Mouse (Mus musculus) hindbrain, embryonic 11.5 days (tissue): Measurements from ENCODE around the gene Cryzl2. TPM values are rescaled to one million over a fixed set of nuclear protein-coding genes. Genes with fewer than 3 reads are reported as not detected.

Experiments used
- ATAC-seq: fragments of 200-750 bp; cut with Nextera tagmentation; 2 replicates; pipeline ENCODE4 v1.8.0; 2017; ENCODE audit warnings: mild to moderate bottlenecking, moderate TSS enrichment, moderate library complexity; ENCODE audit not compliant: low FRiP score
- DNase-seq: peaks from one replicate; pipeline ENCODE4 v3.0.0-alpha.2; 2015; ENCODE audit warnings: low spot score
- H3K27ac ChIP-seq: fragments of 300-500 bp; sonication (generic); 2 replicates; pipeline ENCODE4 v1.5.1; 2014; ENCODE audit warnings: mild to moderate bottlenecking, low read depth, low read length
- H3K27me3 ChIP-seq: fragments of 300-500 bp; sonication (generic); 2 replicates; pipeline ENCODE4 v1.6.1; 2014; ENCODE audit warnings: mild to moderate bottlenecking, low read length, moderate library complexity, mixed read lengths; ENCODE audit not compliant: control insufficient read depth, insufficient read depth
- H3K36me3 ChIP-seq: fragments of 300-500 bp; sonication (generic); 2 replicates; pipeline ENCODE4 v1.6.1; 2014; ENCODE audit warnings: mild to moderate bottlenecking, low read length, moderate library complexity, mixed read lengths; ENCODE audit not compliant: control insufficient read depth, insufficient read depth
- H3K4me1 ChIP-seq: fragments of 300-500 bp; sonication (generic); replicated peaks from 2 replicates; pipeline ENCODE4 v1.6.1; 2014; ENCODE audit warnings: low read length, mixed read lengths; ENCODE audit not compliant: control insufficient read depth, insufficient read depth
- H3K4me2 ChIP-seq: fragments of 300-500 bp; sonication (generic); replicated peaks from 2 replicates; pipeline ENCODE4 v1.6.1; 2014; ENCODE audit warnings: mild to moderate bottlenecking, low read depth, low read length
- H3K4me3 ChIP-seq: fragments of 300-500 bp; sonication (generic); 2 replicates; pipeline ENCODE4 v1.5.1; 2014; ENCODE audit warnings: low read depth, low read length
- H3K9ac ChIP-seq: fragments of 300-500 bp; sonication (generic); 2 replicates; pipeline ENCODE4 v1.6.1; 2014; ENCODE audit warnings: low read depth, low read length
- H3K9me3 ChIP-seq: fragments of 300-500 bp; sonication (generic); 2 replicates; pipeline ENCODE4 v1.6.1; 2016; ENCODE audit warnings: low read length; ENCODE audit not compliant: control insufficient read depth
- WGBS: fragments of 180-500 bp; shearing (Covaris S2); extraction: QIAGEN DNeasy Blood & Tissue Kit; methylation state at CpG from one replicate; pipeline ENCODE4 v1.1.7; 2014; 5-methylcytosine and 5-hydroxymethylcytosine counted together
- polyA plus RNA-seq: library from polyadenylated mRNA; unstranded; fragments of >200 nt; fragmentation: Nextera tagmentation; extraction: Ambion mirVana; gene quantifications from 2 replicates; pipeline ENCODE4 v1.2.1, GENCODE M21; 2014

The Cryzl2 gene
- polyA plus RNA-seq, 1 experiment from 2014 or later = 8.8 TPM

DNA sequence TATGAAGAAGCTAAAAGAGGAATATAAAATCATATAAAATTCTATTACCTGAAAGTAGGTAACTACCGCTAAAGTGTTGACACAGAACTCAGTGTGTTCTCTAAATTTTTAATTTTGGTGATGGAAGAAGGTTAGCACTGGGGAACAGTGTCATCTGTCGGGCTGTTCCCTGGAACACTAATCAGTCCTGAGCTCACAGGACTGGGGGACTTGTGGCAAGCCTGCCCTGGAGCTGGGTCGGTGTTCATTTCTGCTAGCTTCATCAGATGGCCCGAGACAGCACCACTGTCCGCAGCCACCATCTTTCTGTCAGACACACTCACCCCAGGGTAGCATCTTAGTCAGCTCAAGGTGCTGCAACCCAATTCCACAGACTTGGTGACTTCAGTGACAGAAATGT lies 63.9 kb downstream of the Cryzl2 start:
- H3K27ac ChIP-seq = no peak overlapping the region
- H3K9ac ChIP-seq = no peak overlapping the region
- 93% methylated on average over 5 of the region's 5 CpGs for WGBS
- H3K36me3 ChIP-seq = no peaks in the 10 kb centered on the region
- H3K9me3 ChIP-seq = no peaks in the 10 kb centered on the region
- ATAC-seq (no peak), DNase-seq (no peak)
- no peaks in the 10 kb centered on the region for H3K4me1 ChIP-seq
- H3K4me2 ChIP-seq = no peak overlapping the region
- H3K27me3 ChIP-seq = no peaks in the 10 kb centered on the region
- H3K4me3 ChIP-seq = no peak overlapping the region

DNA sequence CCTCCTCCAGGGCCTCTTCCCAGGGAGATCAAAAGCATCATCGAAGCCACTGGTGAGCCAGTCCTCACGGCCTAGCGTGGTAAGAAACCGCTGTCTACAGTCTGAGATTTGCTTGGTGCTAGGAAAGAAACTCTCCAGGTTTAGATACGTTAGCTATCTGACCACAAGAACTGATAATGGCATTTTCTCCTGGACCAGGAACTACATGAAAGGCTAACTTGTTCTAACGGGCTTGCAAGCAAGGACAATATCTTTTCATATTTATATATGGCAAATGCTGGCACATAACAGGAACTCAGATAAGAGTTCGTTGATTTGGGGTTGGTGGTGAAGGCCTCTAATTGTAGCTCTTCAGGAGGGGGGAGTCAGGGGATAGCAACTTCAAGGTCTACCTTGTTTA lies 66.4 kb downstream of the Cryzl2 start:
- Histone ChIP-seq H3K36me3 (no peaks in the 10 kb centered on the region), H3K4me2 (no peak overlapping the region), H3K4me3 (no peak overlapping the region), H3K27ac (no peak overlapping the region), H3K4me1 (no peaks in the 10 kb centered on the region), H3K27me3 (no peaks in the 10 kb centered on the region), H3K9ac (no peak overlapping the region), H3K9me3 (no peaks in the 10 kb centered on the region)
- ATAC-seq = no peak
- DNase-seq = no peak
- WGBS = 91% methylated on average over 7 of the region's 7 CpGs

DNA sequence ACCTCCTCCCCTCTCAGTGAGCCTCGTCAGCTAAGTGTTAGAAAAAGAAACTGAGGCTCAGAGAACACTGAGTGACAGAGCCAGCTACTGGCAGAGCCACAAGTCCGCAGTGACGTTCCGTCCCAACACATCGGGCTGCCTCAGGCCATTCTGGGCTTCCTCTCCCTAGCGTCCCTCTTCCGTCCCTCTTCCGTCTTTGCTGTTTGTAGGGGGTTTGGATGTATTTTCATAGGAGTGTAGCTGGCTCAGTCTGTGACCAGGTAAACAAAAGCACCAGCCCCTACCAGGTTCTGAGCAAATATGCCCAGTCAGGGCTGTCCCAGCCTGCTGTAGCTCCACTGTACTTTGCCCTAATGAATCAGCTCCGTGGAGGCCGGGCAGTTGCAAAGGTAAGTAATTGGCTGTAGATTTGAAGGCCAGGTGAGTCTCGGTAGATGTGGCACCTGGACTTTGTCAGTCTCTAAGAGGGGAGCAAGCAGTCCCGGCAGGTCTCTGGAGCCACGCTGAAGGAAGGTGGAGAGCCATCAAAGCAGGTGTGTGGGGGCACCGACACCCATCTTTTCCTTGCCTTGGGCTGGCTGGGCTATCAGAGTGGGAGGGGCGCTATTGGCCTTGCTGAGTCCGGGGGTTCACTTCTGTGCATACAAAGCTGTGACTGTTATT lies 67.4 kb downstream of the Cryzl2 start:
- Histone ChIP-seq H3K27me3 (no peaks in the 10 kb centered on the region), H3K4me3 (no peak overlapping the region), H3K9me3 (no peaks in the 10 kb centered on the region), H3K4me2 (no peak overlapping the region), H3K9ac (no peak overlapping the region), H3K27ac (no peak overlapping the region), H3K36me3 (no peaks in the 10 kb centered on the region), H3K4me1 (no peaks in the 10 kb centered on the region)
- ATAC-seq (no peak), DNase-seq (no peak)
- WGBS = 88% methylated on average over 16 of the region's 16 CpGs

DNA sequence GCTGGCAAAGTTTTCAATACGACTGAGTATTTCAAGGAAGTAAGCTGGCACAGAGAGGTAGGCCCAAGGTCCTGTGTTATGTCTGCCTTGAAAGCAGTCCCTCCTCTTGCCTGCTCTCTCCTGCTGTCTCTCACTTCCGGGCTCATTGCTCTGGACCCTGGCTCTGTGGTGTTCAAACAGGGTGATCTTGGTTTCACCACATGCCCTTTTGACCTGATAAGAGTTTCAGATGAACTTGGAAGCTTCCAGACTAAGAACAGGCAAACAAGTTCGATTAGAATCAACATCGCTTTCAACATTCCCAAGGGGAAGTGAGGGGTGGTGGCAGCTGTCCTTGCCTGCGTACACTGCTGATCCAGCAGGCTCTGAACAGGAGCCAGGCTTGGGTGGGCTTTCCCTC lies 68.2 kb downstream of the Cryzl2 start:
- Histone ChIP-seq H3K9me3 (no peaks in the 10 kb centered on the region), H3K27me3 (no peaks in the 10 kb centered on the region), H3K4me3 (no peak overlapping the region), H3K36me3 (no peaks in the 10 kb centered on the region), H3K27ac (no peak overlapping the region), H3K4me2 (no peak overlapping the region), H3K9ac (no peak overlapping the region), H3K4me1 (no peaks in the 10 kb centered on the region)
- DNase-seq (no peak), ATAC-seq (no peak)
- 66% methylated on average over 5 of the region's 5 CpGs for WGBS

DNA sequence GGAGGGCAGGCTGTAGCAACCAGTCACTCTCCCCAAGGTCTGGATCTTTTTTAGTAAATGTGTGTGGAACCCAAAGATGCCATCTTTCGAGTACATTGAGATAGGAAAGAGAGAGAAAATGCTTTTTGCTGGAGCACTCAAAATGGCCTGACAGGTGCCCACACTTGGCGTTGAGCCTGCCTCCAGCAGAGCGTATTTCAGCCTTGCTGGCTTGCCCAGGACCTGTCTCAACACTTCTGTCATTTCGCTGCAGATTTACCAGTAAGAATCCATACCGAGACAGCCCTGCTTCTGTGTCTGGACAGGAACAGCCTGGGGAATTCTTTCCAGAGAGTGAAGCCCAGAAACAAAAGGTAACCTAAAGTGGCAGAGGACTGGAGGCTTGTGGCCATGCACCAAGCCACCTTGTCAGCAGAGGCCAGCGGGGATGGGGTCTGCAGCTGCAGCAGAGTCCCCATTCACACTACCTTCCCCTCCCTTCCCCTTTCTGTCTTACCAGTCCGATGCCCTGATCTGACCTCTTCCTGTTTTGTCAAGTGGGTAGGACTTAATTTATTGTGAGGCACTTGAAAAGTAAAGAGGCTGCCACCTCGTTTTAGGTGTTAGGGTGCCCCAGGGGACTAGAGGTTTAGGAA lies 74.6 kb downstream of the Cryzl2 start:
- WGBS = 61% methylated on average over 8 of the region's 8 CpGs
- Histone ChIP-seq H3K9ac (no peak overlapping the region), H3K4me2 (no peak overlapping the region)

DNA sequence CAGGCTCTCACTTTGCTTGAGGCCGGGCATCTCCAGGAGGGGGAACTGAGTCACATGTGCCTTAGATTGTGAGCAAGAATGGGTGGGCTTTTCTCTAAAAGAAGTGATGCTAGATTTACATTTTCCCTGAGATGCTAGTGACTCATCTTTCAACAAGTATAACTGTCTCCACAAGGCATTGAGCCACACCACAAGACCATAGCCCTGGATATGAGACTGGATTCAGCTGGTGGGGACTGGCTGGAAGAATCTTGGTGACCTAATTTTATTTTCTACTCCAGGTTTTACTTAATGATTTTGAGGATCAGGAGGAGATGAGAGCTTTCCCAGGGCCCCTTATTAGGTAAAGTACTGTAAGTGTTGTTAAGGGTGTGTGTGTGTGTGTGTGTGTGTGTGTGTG lies 77.2 kb downstream of the Cryzl2 start:
- no peaks in the 10 kb centered on the region for H3K4me1 ChIP-seq
- 83% methylated on average over 1 of the region's 1 CpGs for WGBS
- no peak for ATAC-seq
- H3K9me3 ChIP-seq = no peaks in the 10 kb centered on the region
- no peak overlapping the region for H3K4me3 ChIP-seq
- H3K36me3 ChIP-seq = no peaks in the 10 kb centered on the region
- no peak overlapping the region for H3K9ac ChIP-seq
- no peaks in the 10 kb centered on the region for H3K27me3 ChIP-seq
- H3K4me2 ChIP-seq = no peak overlapping the region
- no peak overlapping the region for H3K27ac ChIP-seq
- no peak for DNase-seq

More for the DNA sequence above, 74.6 kb downstream of the Cryzl2 start:
- DNase-seq (no peak), ATAC-seq (no peak)
- Histone ChIP-seq H3K4me1 (no peaks in the 10 kb centered on the region), H3K36me3 (no peaks in the 10 kb centered on the region), H3K27ac (no peak overlapping the region), H3K4me3 (no peak overlapping the region), H3K9me3 (no peaks in the 10 kb centered on the region), H3K27me3 (no peaks in the 10 kb centered on the region)

DNA sequence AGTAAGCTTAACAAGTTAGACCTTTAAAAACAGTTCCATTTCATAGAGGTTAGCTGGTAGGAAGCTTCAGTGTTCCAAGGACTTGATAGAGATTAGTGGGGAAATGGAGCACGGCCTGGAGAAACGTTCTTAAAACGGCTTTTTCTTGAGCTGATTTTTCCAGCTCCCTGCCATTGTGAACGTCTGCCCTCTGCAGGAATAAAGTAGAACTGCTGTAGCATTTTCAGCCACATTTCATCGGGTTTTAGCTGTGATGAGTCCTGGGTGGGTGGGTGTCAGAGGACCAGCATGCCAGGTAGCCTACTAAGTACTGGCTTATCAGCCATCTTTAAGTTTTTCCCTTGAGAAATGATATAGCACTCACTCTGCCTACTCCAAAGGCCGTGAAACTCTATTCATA lies 78.1 kb downstream of the Cryzl2 start:
- H3K9me3 ChIP-seq = no peaks in the 10 kb centered on the region
- DNase-seq (peak; percentile 79), ATAC-seq (0 out of 2 replicates have a peak, but pooled peaks have one; percentile 27)
- H3K4me2 ChIP-seq = no peak overlapping the region
- H3K4me1 ChIP-seq = no peaks in the 10 kb centered on the region
- no peaks in the 10 kb centered on the region for H3K27me3 ChIP-seq
- no peak overlapping the region for H3K9ac ChIP-seq
- no peak overlapping the region for H3K27ac ChIP-seq
- 13% methylated on average over 6 of the region's 6 CpGs for WGBS
- H3K36me3 ChIP-seq = no peaks in the 10 kb centered on the region
- no peak overlapping the region for H3K4me3 ChIP-seq

DNA sequence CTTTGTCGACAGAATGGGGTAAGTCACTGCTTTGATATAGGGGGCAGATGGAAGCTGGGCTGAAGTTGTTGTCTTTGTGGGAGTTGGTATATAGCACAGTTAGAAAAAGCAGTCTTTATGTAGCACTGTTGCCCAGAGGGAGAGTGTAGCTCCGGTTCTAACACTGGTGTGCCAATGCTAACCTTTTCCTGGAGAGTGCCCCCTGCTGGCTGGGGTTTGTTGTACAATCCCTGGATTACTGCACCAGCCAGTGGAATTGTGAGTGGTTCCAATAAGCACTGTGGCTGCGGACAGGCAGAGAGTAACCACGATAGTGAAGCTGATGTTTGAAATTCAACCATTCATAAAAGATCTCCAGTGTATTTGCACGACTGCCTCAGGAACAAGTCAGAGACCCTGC lies 79.3 kb downstream of the Cryzl2 start:
- 86% methylated on average over 5 of the region's 5 CpGs for WGBS
- no peak overlapping the region for H3K4me3 ChIP-seq
- DNase-seq (no peak), ATAC-seq (no peak)
- H3K4me1 ChIP-seq = no peaks in the 10 kb centered on the region
- H3K27me3 ChIP-seq = no peaks in the 10 kb centered on the region
- no peaks in the 10 kb centered on the region for H3K9me3 ChIP-seq
- no peaks in the 10 kb centered on the region for H3K36me3 ChIP-seq
- H3K4me2 ChIP-seq = no peak overlapping the region
- no peak overlapping the region for H3K27ac ChIP-seq
- H3K9ac ChIP-seq = no peak overlapping the region
